Mouse (Mus musculus) bone marrow, adult 2 months (tissue): ENCODE results near the gene Doc2a. TPM values are rescaled to one million over a fixed set of nuclear protein-coding genes. Genes with fewer than 3 reads are reported as not detected.

Experiments used
- H3K27ac ChIP-seq: fragments of 200-500 bp; 2 replicates; pipeline ENCODE4 v1.5.1; 2012; ENCODE audit warnings: low read depth, mild to moderate bottlenecking, control low read depth, inconsistent platforms, low read length; ENCODE audit not compliant: control insufficient read depth, poor library complexity, insufficient read depth
- H3K4me1 ChIP-seq: fragments of 200-500 bp; 2 replicates; pipeline ENCODE4 v1.6.1; 2011; ENCODE audit warnings: low read length; ENCODE audit not compliant: control insufficient read depth, insufficient read depth
- H3K4me3 ChIP-seq: fragments of 200-500 bp; replicated peaks from 2 replicates; pipeline ENCODE3; 2011; ENCODE audit warnings: mild to moderate bottlenecking, low read depth, low read length, control low read depth; ENCODE audit not compliant: control insufficient read depth
- CTCF ChIP-seq: fragments of 200-500 bp; IDR thresholded peaks from 2 replicates; pipeline ENCODE4 v1.5.1; 2011; ENCODE audit warnings: low read length, control low read depth; ENCODE audit not compliant: control insufficient read depth, insufficient read depth
- POLR2A ChIP-seq: fragments of 200-500 bp; IDR thresholded peaks from 2 replicates; pipeline ENCODE4 v1.6.1; 2011; ENCODE audit warnings: low read depth, mild to moderate bottlenecking, control low read depth, low read length, borderline replicate concordance; ENCODE audit not compliant: control insufficient read depth
- WGBS: fragments of 180-500 bp; shearing (Covaris S2); methylation state at CpG from one replicate; pipeline ENCODE4 v1.1.7; 2018; 5-methylcytosine and 5-hydroxymethylcytosine counted together
- polyA plus RNA-seq: library from polyadenylated mRNA; stranded (reverse); fragments of >200 nt; gene quantifications from 2 replicates; pipeline ENCODE4 v1.2.4, GENCODE M21; 2011; ENCODE audit warnings: low replicate concordance; ENCODE audit not compliant: missing spikeins, insufficient read depth, insufficient read length

Gene Doc2a
- polyA plus RNA-seq, 1 experiment: not detected

DNA sequence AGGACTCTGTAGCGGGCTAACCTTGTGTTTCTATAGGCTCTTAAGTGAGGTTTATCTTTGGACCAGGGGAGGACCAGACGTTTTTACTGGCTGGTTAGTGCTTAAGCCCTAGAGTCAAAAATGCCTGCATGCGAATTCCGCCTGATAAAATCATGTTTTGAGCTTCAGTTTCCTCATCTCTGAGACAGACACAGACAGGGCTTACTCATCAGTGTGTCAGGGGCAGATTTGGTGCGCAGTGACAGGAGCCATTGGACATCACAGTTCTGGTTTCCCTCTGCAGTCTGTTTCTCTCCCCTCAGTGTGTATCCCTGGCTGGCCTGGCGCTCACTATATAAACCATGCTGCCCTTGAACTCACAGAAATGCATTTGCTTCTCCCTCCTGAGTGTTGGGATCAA is 44.0 kb upstream of the Doc2a start:
- TF ChIP-seq CTCF (no peak), POLR2A (no peak)
- no peak overlapping the region for H3K27ac ChIP-seq
- H3K4me3 ChIP-seq: no peak overlapping the region
- peaks cover 4% of the 10 kb centered on the region for H3K4me1 ChIP-seq
- 59% methylated on average over 6 of the region's 6 CpGs for WGBS

DNA sequence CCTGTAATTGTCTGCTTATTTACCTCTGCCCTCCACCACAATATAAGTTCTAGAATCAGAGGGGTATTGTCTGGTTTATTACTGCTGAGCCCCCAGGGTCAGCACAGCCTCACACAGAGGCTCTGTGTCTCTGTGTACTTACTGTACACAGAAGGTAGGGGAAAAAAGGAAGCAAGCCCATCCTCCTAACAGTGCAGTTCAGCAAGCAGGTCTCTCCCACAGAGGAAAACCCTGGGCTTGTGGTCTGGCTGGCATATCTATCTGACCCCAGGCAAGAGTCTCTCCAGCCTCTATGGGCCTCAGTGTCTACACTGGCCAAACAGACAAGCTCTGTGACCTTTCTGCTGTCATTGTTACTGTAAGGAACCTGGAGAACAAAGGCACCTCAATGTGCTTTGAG is 43.5 kb upstream of the Doc2a start:
- H3K4me3 ChIP-seq: no peak overlapping the region
- H3K4me1 ChIP-seq: peaks cover 4% of the 10 kb centered on the region; the same call in 1 of the 2 replicates
- no peak overlapping the region for H3K27ac ChIP-seq
- TF ChIP-seq POLR2A (no peak), CTCF (no peak)

DNA sequence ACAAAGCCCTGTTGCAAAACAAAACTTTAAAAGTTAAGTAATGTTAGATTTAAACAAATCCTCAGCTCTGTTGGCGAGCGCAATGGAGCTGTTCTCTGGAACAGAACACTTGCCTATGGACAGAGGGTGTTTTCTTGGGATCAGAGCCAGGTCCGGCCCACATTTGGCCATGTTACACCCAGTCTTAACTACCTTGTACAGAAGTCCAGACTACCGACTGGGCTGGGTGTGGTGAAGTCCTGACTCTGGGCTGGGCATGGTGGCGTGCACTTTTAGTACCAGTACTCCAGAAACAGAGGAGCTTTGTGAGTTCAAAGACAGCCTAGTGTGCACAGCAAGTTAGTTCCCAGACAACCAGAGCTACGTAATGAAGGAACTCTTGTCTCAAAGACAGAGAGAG is 40.3 kb upstream of the Doc2a start:
- 70% methylated on average over 6 of the region's 6 CpGs for WGBS
- Histone ChIP-seq H3K4me1 (peaks cover 4% of the 10 kb centered on the region), H3K27ac (no peak overlapping the region), H3K4me3 (no peak overlapping the region)
- TF ChIP-seq POLR2A (no peak), CTCF (no peak)

DNA sequence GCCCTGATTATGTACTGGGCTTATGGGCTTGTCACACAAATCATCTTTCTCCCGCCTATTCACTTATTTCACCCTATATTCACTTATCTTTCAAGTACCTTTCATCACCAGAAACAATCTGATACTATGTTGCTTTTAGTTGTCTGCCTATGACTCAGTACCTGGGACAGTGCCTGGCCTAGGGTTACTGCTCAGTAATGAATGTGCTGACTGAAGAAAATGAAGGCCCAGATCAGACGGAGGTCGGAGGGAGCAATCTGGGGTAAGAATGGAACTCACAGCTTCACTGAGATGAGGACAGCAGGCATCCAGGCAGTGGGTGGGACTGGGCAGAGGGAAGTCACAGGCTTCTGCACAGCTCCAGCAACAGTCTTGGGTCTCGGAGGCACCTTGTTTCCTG is 39.8 kb upstream of the Doc2a start:
- peaks cover 4% of the 10 kb centered on the region for H3K4me1 ChIP-seq
- TF ChIP-seq CTCF: no peak
- TF ChIP-seq POLR2A: no peak
- peak overlapping the region; percentile 2 for H3K4me3 ChIP-seq
- 61% methylated on average over 4 of the region's 4 CpGs for WGBS
- H3K27ac ChIP-seq: no peak overlapping the region

DNA sequence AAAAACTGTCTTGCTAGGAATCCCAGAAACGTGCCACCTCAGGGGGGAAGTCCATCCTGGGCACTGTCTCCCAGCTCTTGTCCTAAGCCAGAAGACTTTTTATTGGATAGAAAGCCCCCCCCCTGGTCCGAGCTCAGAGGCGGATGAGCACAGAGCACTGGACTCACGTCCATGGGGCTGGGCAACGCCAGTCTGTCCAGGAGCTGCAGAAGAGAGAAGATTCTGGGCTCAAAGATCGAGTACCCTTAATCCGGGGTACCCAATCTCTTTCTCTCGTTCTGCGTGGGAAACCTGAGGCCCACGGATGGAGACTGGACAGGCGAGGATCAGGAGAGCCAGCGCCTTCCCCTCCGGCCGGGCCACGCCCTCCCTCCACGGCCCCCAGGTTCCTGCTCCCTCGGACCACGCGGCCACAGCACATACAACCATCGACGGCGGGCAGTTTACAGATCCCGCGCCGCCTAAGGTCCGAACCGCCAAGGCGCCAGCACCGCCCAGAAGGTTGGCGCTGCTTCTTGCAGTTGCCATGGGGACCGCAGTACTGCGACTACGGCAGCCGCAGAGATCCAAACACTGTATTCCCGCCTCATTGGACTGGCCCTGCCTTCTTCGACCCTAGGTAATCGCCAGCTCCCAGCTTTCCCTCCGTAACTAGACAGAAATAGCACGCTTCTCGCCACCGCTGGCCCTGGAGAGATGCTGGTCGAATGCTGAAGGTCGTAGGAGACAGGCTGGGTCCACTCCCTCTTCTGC is 38.3 kb upstream of the Doc2a start:
- peak overlapping the region; percentile 71 for H3K4me3 ChIP-seq
- TF ChIP-seq POLR2A: peak; percentile 46; the same call in 1 of the 2 replicates
- TF ChIP-seq CTCF: no peak
- H3K27ac ChIP-seq: 0 out of 2 replicates have a peak overlapping the region, but pooled peaks have one; percentile 7
- peaks cover 4% of the 10 kb centered on the region for H3K4me1 ChIP-seq
- 1% methylated on average over 43 of the region's 43 CpGs for WGBS

DNA sequence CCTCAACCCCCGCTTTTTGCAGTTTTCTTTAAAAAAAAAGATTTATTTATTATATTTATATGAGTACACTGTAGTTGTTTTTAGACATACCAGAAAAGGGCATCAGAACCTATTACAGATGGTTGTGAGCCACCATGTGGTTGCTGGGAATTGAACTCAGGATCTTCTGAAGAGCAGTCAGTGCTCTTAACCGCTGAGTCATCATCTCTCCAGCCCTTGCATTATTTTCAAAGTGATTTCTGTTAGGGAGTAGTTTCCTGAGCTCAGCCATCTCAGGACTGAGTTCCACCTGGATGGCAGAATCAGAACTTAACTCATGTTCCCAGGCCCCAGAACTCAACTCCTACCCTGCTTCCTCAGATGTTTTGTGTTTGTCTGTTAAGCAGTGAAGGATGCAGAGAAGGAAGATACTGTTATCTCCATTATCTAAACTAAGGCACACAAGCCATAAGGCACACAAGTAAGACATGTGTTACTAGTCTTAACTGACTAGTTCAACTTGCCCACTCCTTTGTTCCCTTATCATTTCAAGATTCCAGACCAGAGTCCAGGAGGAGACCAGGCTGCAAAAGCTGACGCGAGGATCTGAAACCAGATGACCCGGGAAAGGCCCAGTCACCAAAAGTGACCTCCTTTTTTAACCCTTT is 37.4 kb upstream of the Doc2a start:
- no peak overlapping the region for H3K27ac ChIP-seq
- peaks cover 4% of the 10 kb centered on the region for H3K4me1 ChIP-seq
- no peak overlapping the region for H3K4me3 ChIP-seq
- TF ChIP-seq POLR2A (no peak), CTCF (no peak)
- 67% methylated on average over 5 of the region's 5 CpGs for WGBS

DNA sequence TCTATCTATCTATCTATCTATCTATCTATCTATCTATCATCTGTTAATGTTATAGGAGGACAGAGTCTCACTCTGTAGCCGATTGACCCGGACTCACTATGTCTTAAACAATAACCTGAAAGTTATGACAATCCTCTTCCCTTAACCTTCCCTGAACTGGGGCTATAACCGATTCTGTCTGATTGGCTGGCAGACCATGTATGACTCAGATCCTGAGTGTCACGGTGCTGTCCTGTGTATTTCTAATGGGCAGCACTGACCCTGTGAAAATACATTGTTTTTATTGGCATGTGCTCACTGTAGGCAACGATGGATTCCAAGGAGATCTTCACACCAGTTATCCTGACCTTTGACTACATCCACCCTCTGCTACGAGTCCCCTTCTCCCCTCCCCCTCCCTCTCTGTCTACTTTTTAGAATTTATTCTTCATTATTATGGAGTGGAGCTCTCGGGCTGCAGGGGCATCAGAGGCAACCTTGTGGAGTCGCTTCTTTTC is 31.4 kb upstream of the Doc2a start:
- H3K4me3 ChIP-seq: no peak overlapping the region
- 70% methylated on average over 8 of the region's 8 CpGs for WGBS
- no peak overlapping the region for H3K27ac ChIP-seq
- H3K4me1 ChIP-seq: no peaks in the 10 kb centered on the region
- no peak for TF ChIP-seq POLR2A
- no peak for TF ChIP-seq CTCF

DNA sequence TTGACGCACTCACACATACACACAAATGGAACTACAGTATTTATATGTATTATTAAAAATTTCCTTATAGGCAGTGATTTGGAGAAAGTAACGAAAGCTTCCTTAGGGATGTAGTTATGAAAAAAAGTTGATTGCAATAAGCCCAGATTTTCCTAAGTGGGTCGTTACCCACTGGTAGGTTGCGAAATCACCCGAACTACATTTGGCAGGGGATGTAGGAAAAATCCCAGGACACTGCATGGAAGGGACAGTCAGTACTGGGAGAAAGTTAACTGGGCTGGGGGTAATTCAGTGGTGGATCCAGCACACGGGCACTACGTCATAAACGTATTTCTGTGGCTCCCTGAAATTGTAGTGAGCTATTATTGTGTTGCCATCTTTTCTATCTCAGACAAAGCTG is 30.7 kb upstream of the Doc2a start:
- TF ChIP-seq POLR2A (no peak), CTCF (no peak)
- H3K4me1 ChIP-seq: no peaks in the 10 kb centered on the region
- H3K27ac ChIP-seq: no peak overlapping the region
- 68% methylated on average over 8 of the region's 8 CpGs for WGBS
- H3K4me3 ChIP-seq: no peak overlapping the region

DNA sequence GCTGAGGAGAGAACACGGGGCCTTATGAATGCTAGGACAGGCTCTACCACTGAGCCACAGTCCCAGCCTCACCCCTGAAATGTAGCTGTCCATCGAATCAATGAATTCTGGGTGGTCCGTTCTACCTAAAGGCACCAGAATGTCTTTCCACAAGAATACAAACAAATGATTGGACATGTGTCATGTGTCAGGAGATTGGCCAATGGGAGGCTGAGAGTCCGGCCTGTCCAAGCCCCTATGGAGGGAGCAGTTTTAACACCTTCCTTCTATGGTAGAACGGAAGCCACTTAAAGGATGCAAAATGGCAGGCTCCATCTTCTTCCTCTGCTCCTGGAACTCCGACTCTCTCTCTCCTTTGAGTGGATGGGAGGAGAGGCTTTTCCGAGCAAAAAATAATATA is 29.6 kb upstream of the Doc2a start:
- H3K4me3 ChIP-seq: no peak overlapping the region
- TF ChIP-seq POLR2A (no peak), CTCF (no peak)
- 81% methylated on average over 7 of the region's 7 CpGs for WGBS

DNA sequence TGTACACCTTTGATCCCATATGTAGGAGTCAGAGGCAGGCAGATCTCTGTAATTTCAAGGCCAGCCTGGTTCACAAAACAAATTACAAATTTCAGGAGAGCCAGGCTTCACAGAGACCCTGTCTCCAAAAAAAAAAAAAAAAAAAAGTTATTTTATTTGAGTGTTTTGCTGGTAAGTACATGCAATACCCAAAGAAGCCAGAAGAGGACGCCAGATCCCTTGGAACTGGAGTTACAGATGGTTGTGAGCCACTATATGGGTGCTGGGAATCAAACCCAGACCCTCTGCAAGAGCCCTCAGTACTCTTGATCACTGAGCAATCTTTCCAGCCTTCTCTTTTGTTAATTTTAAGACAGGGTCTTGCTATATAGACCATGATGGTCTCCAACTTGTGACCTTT is 28.4 kb upstream of the Doc2a start:
- 29% methylated on average over 1 of the region's 1 CpGs for whole genome bisulfite sequencing
- no peaks in the 10 kb centered on the region for H3K4me1 ChIP-seq
- H3K27ac ChIP-seq: no peak overlapping the region
- no peak for TF ChIP-seq CTCF
- TF ChIP-seq POLR2A: no peak
- no peak overlapping the region for H3K4me3 ChIP-seq

More for the DNA sequence above, 29.6 kb upstream of the Doc2a start:
- H3K27ac ChIP-seq: no peak overlapping the region
- H3K4me1 ChIP-seq: no peaks in the 10 kb centered on the region
